Mouse (Mus musculus): ENCODE measurements around the gene Sesn1. TPM values are rescaled to one million over a fixed set of nuclear protein-coding genes. Genes with fewer than 3 reads are reported as not detected.

The Sesn1 gene
- 38.3 and 40.3 TPM in 2 replicates for polyA plus RNA-seq (2015; fragmentation: Nextera tagmentation; extraction: Ambion mirVana)

GRCm38 (mm10) chr10:41809771-41810563 lies at the start of gene Sesn1, which contains the start of gene Cep57l1:
Gene Sesn1, plus strand, starts transcription at chr10:41809935.
Gene Cep57l1, minus strand, starts transcription at chr10:41809871.
- Histone ChIP-seq H3K27ac (peak within 1 kb of the TSS; percentile 94), H3K9me3 (no peaks in the 10 kb centered on the region)

DNA sequence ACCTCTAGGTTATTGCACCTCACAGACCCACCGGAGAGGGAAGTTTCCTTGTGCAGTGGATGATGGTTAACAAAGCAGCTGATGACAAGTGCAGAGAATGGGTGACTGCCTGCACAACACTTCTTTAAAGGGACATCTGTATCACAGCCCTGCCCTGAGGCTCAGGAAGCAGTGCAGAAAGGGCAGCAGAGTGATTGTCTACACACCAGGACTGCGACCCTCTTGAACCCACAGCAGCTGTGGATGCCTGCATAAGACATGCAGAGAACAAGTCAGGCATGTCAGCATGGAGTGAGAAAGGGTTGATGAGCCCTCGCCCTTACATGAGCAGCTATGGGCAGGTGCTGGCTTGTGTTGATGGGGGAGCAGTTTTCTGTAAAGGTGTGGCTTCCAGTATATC lies 48.9 kb upstream of the Sesn1 start:
- no peak for ATAC-seq (ENCODE audit: low FRiP score, low read depth)
- Histone ChIP-seq H3K9me3 (no peaks in the 10 kb centered on the region), H3K27me3 (no peaks in the 10 kb centered on the region), H3K27ac (no peak overlapping the region), H3K36me3 (no peaks in the 10 kb centered on the region), H3K9ac (no peak overlapping the region), H3K4me3 (no peak overlapping the region), H3K4me2 (replicated peaks) (no peak overlapping the region), H3K4me1 (0 out of 2 replicates have a peak, but pooled peaks cover 3% of the 10 kb centered on the region)
- 76% methylated on average over 3 of the region's 3 CpGs for WGBS

More at GRCm38 (mm10) chr10:41809771-41810563, at the start of gene Sesn1, which contains the start of gene Cep57l1:
- H3K4me1 ChIP-seq, result peaks cover 24% of the 10 kb centered on the region
- H3K9ac ChIP-seq, result peak within 1 kb of the TSS; percentile 76
- H3K4me2 ChIP-seq (replicated peaks), result peak within 1 kb of the TSS; percentile 87
- peak within 1 kb of the TSS; percentile 68 for H3K4me3 ChIP-seq
- H3K36me3 ChIP-seq, result no peaks in the 10 kb centered on the region
- under 1% methylated on average over 59 of the region's 69 CpGs for WGBS
- no peaks in the 10 kb centered on the region for H3K27me3 ChIP-seq
- ATAC-seq (ENCODE audit: low FRiP score, low read depth), result peak; percentile 96

- Histone ChIP-seq H3K27ac (no peak overlapping the region), H3K4me3 (no peak overlapping the region), H3K36me3 (no peaks in the 10 kb centered on the region), H3K27me3 (no peaks in the 10 kb centered on the region), H3K9ac (no peak overlapping the region), H3K9me3 (no peaks in the 10 kb centered on the region), H3K4me2 (replicated peaks) (no peak overlapping the region), H3K4me1 (no peaks in the 10 kb centered on the region)
- ATAC-seq (ENCODE audit: low FRiP score, low read depth), result no peak
- WGBS, result 73% methylated on average over 3 of the region's 3 CpGs
Observed at GRCm38 (mm10) chr10:41763741-41764385, 45.9 kb upstream of the Sesn1 start.

- Histone ChIP-seq H3K27me3 (no peaks in the 10 kb centered on the region), H3K4me2 (replicated peaks) (no peak overlapping the region), H3K9me3 (no peaks in the 10 kb centered on the region), H3K36me3 (no peaks in the 10 kb centered on the region), H3K4me3 (no peak overlapping the region), H3K9ac (no peak overlapping the region), H3K27ac (no peak overlapping the region), H3K4me1 (no peaks in the 10 kb centered on the region)
- 93% methylated on average over 4 of the region's 4 CpGs for WGBS
- ATAC-seq (ENCODE audit: low FRiP score, low read depth), result no peak
Observed at GRCm38 (mm10) chr10:41765586-41765985, 44.1 kb upstream of the Sesn1 start.

GRCm38 (mm10) chr10:41766280-41766679 lies 43.5 kb upstream of the Sesn1 start:
- Histone ChIP-seq H3K4me3 (no peak overlapping the region), H3K4me2 (replicated peaks) (no peak overlapping the region), H3K27me3 (no peaks in the 10 kb centered on the region), H3K27ac (no peak overlapping the region), H3K4me1 (no peaks in the 10 kb centered on the region), H3K36me3 (no peaks in the 10 kb centered on the region), H3K9me3 (no peaks in the 10 kb centered on the region), H3K9ac (no peak overlapping the region)
- no peak for ATAC-seq (ENCODE audit: low FRiP score, low read depth)
- 71% methylated on average over 4 of the region's 4 CpGs for WGBS

DNA sequence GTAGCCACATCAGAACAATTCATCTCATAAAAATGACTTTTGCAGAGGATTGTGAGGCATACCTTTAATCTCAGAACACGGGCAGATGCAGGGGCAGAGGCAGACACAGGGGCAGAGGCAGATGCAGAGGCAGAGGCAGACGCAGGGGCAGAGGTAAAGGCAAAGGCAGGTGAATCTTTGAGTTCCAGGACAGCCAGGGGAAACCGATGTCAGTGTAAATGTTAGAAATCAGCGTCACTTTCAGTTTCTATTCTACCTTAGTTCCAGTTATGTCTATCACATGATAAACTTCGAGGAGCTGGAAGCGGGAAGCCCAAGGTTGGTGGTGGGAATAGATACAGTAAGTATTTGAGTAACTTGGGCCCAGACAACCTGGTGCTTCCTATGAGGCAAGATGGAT lies 42.5 kb upstream of the Sesn1 start:
- H3K4me3 ChIP-seq, result no peak overlapping the region
- ATAC-seq (ENCODE audit: low FRiP score, low read depth), result no peak
- H3K4me1 ChIP-seq, result no peaks in the 10 kb centered on the region
- no peaks in the 10 kb centered on the region for H3K27me3 ChIP-seq
- H3K9ac ChIP-seq, result no peak overlapping the region
- no peaks in the 10 kb centered on the region for H3K9me3 ChIP-seq
- no peaks in the 10 kb centered on the region for H3K36me3 ChIP-seq
- H3K27ac ChIP-seq, result no peak overlapping the region
- WGBS, result 92% methylated on average over 6 of the region's 6 CpGs
- H3K4me2 ChIP-seq (replicated peaks), result no peak overlapping the region

GRCm38 (mm10) chr10:41792375-41792774 lies 17.4 kb upstream of the Sesn1 start:
- peaks cover 17% of the 10 kb centered on the region for H3K36me3 ChIP-seq
- H3K4me3 ChIP-seq, result no peak overlapping the region
- no peak overlapping the region for H3K27ac ChIP-seq
- H3K9ac ChIP-seq, result no peak overlapping the region
- no peak for ATAC-seq (ENCODE audit: low FRiP score, low read depth)
- no peak overlapping the region for H3K4me2 ChIP-seq (replicated peaks)
- WGBS, result 95% methylated on average over 6 of the region's 6 CpGs
- no peaks in the 10 kb centered on the region for H3K4me1 ChIP-seq
- H3K9me3 ChIP-seq, result peaks cover 8% of the 10 kb centered on the region; the same call in 1 of the 2 replicates
- H3K27me3 ChIP-seq, result no peaks in the 10 kb centered on the region

DNA sequence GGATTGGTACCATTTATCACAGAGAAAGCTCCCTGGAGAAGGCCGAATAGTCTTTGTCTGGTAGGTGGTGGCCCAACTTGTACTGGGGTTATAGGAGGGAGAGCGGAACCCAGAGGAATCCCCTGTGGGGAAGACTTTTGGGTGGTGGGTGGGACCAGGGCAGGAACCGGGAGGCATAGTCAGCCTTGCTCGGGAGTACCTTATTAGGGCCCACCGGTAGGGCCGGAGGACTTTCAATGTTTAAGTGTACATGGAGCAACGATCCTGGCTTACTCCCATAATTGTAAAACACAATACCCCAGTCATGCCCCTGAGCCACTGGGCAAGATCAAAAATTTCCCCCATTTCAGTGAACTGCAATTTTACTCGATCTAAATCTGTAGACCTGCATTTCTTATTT lies 12.5 kb upstream of the Sesn1 start:
- H3K27me3 ChIP-seq, result no peaks in the 10 kb centered on the region
- no peaks in the 10 kb centered on the region for H3K4me1 ChIP-seq
- H3K36me3 ChIP-seq, result peaks cover 56% of the 10 kb centered on the region
- H3K4me3 ChIP-seq, result no peak overlapping the region
- H3K27ac ChIP-seq, result no peak overlapping the region
- H3K9ac ChIP-seq, result no peak overlapping the region
- WGBS, result 98% methylated on average over 8 of the region's 8 CpGs
- H3K4me2 ChIP-seq (replicated peaks), result no peak overlapping the region
- H3K9me3 ChIP-seq, result peaks cover 34% of the 10 kb centered on the region; the same call in 1 of the 2 replicates
- no peak for ATAC-seq (ENCODE audit: low FRiP score, low read depth)

DNA sequence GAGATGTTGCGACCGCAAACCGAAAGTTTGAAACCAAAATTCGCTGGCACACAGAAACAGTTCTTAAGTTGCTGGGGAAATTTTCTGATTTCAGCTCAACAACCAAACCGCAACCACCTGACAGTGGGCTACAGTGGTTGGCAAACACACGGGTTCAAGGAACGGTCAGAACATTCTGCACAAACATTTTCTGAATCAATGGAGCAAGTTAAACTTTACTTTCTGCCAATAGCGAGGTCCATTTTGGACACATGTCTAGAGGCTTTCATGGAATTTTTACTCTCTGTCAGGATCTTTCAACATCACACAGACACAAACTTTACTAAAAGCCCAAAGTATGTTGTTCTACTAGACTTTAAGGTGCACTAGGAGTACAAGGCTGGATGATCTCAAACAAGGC lies 6.3 kb upstream of the Sesn1 start:
- H3K27me3 ChIP-seq, result no peaks in the 10 kb centered on the region
- no peak overlapping the region for H3K4me2 ChIP-seq (replicated peaks)
- H3K4me1 ChIP-seq, result no peaks in the 10 kb centered on the region
- peaks cover 31% of the 10 kb centered on the region; the same call in 1 of the 2 replicates for H3K9me3 ChIP-seq
- H3K27ac ChIP-seq, result no peak overlapping the region
- no peak overlapping the region for H3K9ac ChIP-seq
- 96% methylated on average over 8 of the region's 8 CpGs for WGBS
- peaks cover 46% of the 10 kb centered on the region for H3K36me3 ChIP-seq
- no peak overlapping the region for H3K4me3 ChIP-seq
- no peak for ATAC-seq (ENCODE audit: low FRiP score, low read depth)

DNA sequence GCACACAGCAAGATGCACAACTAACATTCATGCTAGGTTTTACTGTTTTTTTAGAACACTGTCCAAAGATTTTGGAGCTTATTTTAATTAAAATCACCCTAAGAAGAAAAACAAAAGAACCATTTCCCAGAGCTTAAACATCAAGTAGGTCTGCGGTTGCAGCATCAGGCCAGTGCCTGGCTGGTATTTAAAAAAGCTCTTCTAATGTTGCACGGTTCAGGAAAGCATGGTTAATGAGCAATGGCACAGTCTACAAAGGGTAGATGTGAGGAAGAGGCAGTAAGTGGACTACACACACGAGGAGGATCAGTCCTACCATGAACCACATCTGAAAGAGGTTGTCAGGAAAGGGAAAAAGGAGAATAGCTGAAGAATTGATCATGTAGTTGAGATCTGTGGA lies 5.0 kb upstream of the Sesn1 start:
- H3K4me2 ChIP-seq (replicated peaks), result no peak overlapping the region
- 83% methylated on average over 3 of the region's 3 CpGs for WGBS
- peaks cover 37% of the 10 kb centered on the region for H3K36me3 ChIP-seq
- ATAC-seq (ENCODE audit: low FRiP score, low read depth), result no peak
- no peaks in the 10 kb centered on the region for H3K4me1 ChIP-seq
- no peaks in the 10 kb centered on the region for H3K27me3 ChIP-seq
- H3K9me3 ChIP-seq, result peaks cover 31% of the 10 kb centered on the region; the same call in 1 of the 2 replicates
- no peak overlapping the region for H3K9ac ChIP-seq
- no peak overlapping the region for H3K4me3 ChIP-seq
- no peak overlapping the region for H3K27ac ChIP-seq

GRCm38 (mm10) chr10:41805729-41806355 lies 3.9 kb upstream of the Sesn1 start:
- Histone ChIP-seq H3K9ac (no peak overlapping the region), H3K36me3 (peaks cover 25% of the 10 kb centered on the region), H3K9me3 (peaks cover 24% of the 10 kb centered on the region; the same call in 1 of the 2 replicates), H3K4me3 (no peak overlapping the region), H3K27ac (no peak overlapping the region), H3K4me2 (replicated peaks) (no peak overlapping the region), H3K27me3 (no peaks in the 10 kb centered on the region), H3K4me1 (no peaks in the 10 kb centered on the region)
- ATAC-seq (ENCODE audit: low FRiP score, low read depth), result no peak
- WGBS, result 71% methylated on average over 2 of the region's 2 CpGs

All from limb, embryonic 13.5 days (tissue).